In genomic region chr5:130712281-130712680, GRCm38 (mm10) we compare ENCODE assay signal across 22 mouse cellular contexts.
DNase-seq lines count a peak whose midpoint lies in the region; ATAC-seq and TF ChIP-seq lines count a peak whose summit lies in the region.
"Had no signal": no experiment of that assay in that cellular context is flagged by ENCODE, and none has a peak within 500 bp of the region (broad histone marks: within the 10 kb centered on the region; RNA-seq: fewer than 3 reads in every experiment).

No protein-coding gene starts in this region.

- no peaks in the 10 kb centered on the region for H3K36me3 ChIP-seq in liver, postnatal 0 days (replicated peaks; ENCODE audit: insufficient read depth, low read length)
- no peaks in the 10 kb centered on the region for H3K36me3 ChIP-seq in intestine, embryonic 16.5 days (ENCODE audit: control insufficient read depth, insufficient read depth, low read length)
- H3K36me3 ChIP-seq in liver, embryonic 14.5 days (replicated peaks; ENCODE audit: control insufficient read depth, insufficient read depth, low read depth), result no peaks in the 10 kb centered on the region
- H3K36me3 ChIP-seq: embryonic facial prominence, embryonic 10.5 days; heart, embryonic 13.5 days; hindbrain, embryonic 12.5 days had no signal

- ATAC-seq in liver, postnatal 0 days, result no peak
- ATAC-seq in intestine, embryonic 16.5 days, result peak; percentile 78
- peak; percentile 52; the same call in 1 of the 2 replicates for ATAC-seq in liver, embryonic 14.5 days (ENCODE audit: insufficient read depth)
- ATAC-seq: CD4-positive, CD25-positive, alpha-beta regulatory T cell, adult 4 months; forebrain, embryonic 13.5 days; forebrain, postnatal 0 days; Patski had no signal

- 68% methylated on average over 1 of the region's 1 CpGs for WGBS in liver, postnatal 0 days (ENCODE audit: insufficient replicate concordance)
- 84% methylated on average over 1 of the region's 1 CpGs for WGBS in intestine, embryonic 16.5 days
- 54% methylated on average over 1 of the region's 1 CpGs for WGBS in liver, embryonic 14.5 days (ENCODE audit: insufficient replicate concordance)

- H3K9ac ChIP-seq in liver, postnatal 0 days (replicated peaks), result no peak overlapping the region
- no peak overlapping the region for H3K9ac ChIP-seq in intestine, embryonic 16.5 days (ENCODE audit: low read depth, low read length)
- no peak overlapping the region for H3K9ac ChIP-seq in liver, embryonic 14.5 days (replicated peaks)
- H3K9ac ChIP-seq: forebrain, embryonic 13.5 days; forebrain, postnatal 0 days; heart, embryonic 13.5 days; hindbrain, embryonic 12.5 days had no signal

- no peak for TF ChIP-seq CTCF in liver, postnatal 0 days (IDR thresholded peaks at IDR 0.05; ENCODE audit: low read depth)
- no peak for TF ChIP-seq CTCF in liver, embryonic 14.5 days (IDR thresholded peaks at IDR 0.05; ENCODE audit: low read depth)

- no peaks in the 10 kb centered on the region for H3K9me3 ChIP-seq in liver, postnatal 0 days (ENCODE audit: low read length)
- H3K9me3 ChIP-seq in intestine, embryonic 16.5 days (ENCODE audit: control insufficient read depth, low read length), result no peaks in the 10 kb centered on the region
- no peaks in the 10 kb centered on the region for H3K9me3 ChIP-seq in liver, embryonic 14.5 days (ENCODE audit: control insufficient read depth, low read length)
- H3K9me3 ChIP-seq: embryonic facial prominence, embryonic 10.5 days; forebrain, embryonic 13.5 days; hindbrain, embryonic 12.5 days had no signal

- H3K27ac ChIP-seq in liver, postnatal 0 days (ENCODE audit: low read depth), result no peak overlapping the region
- H3K27ac ChIP-seq in intestine, embryonic 16.5 days (ENCODE audit: low read length), result no peak overlapping the region
- H3K27ac ChIP-seq in liver, embryonic 14.5 days, result no peak overlapping the region
- H3K27ac ChIP-seq: embryonic facial prominence, embryonic 10.5 days; forebrain, embryonic 13.5 days; heart, embryonic 13.5 days; hindbrain, embryonic 12.5 days had no signal

- DNase-seq in liver (peak; percentile 10), R1 (ENCODE audit: low read depth, low spot score) (peak; percentile 37)
- no peak for DNase-seq in liver, postnatal 0 days
- no peak for DNase-seq in liver, embryonic 14.5 days (ENCODE audit: low read depth in 3 of 3, low spot score in 3 of 3)
- DNase-seq in kidney, adult 18-20 months, result no peak
- no peak for DNase-seq in ovary, postnatal 36 days (ENCODE audit: low spot score)
- no peak for DNase-seq in right cerebral cortex, postnatal 4 days
- DNase-seq: adrenal gland, adult 2 months; adrenal gland, postnatal 25 days; B cell, adult 2 months; cerebellum, adult 2 months; cerebellum, postnatal 10 days; forebrain, postnatal 0 days; gastrocnemius, postnatal 14 days; heart, postnatal 36 days had no signal

- no peak overlapping the region for H3K4me3 ChIP-seq in liver, postnatal 0 days (ENCODE audit: low read depth, low read length)
- H3K4me3 ChIP-seq in intestine, embryonic 16.5 days (ENCODE audit: low read length), result no peak overlapping the region
- H3K4me3 ChIP-seq in liver, embryonic 14.5 days (ENCODE audit: insufficient read depth in 1 of 2, low read depth in 2 of 2, low read length in 2 of 2), result no peak overlapping the region
- H3K4me3 ChIP-seq: embryonic facial prominence, embryonic 10.5 days; forebrain, embryonic 13.5 days; heart, embryonic 13.5 days; hindbrain, embryonic 12.5 days had no signal

- no peak overlapping the region for H3K4me2 ChIP-seq in liver, postnatal 0 days (ENCODE audit: low read depth, low read length)
- no peak overlapping the region for H3K4me2 ChIP-seq in intestine, embryonic 16.5 days (ENCODE audit: low read depth, low read length)
- H3K4me2 ChIP-seq in liver, embryonic 14.5 days (ENCODE audit: low read depth), result no peak overlapping the region
- H3K4me2 ChIP-seq: forebrain, embryonic 13.5 days; heart, embryonic 13.5 days; hindbrain, embryonic 12.5 days had no signal

- no peak for TF ChIP-seq EP300 in liver, postnatal 0 days (IDR thresholded peaks at IDR 0.05; ENCODE audit: low read depth)
- TF ChIP-seq EP300 in liver, embryonic 14.5 days (IDR thresholded peaks at IDR 0.05; ENCODE audit: low read depth), result no peak

- no peaks in the 10 kb centered on the region for H3K27me3 ChIP-seq in liver, postnatal 0 days (ENCODE audit: insufficient read depth, low read length)
- H3K27me3 ChIP-seq in intestine, embryonic 16.5 days (replicated peaks; ENCODE audit: control insufficient read depth, insufficient read depth, low read length), result no peaks in the 10 kb centered on the region
- H3K27me3 ChIP-seq in liver, embryonic 14.5 days (ENCODE audit: control insufficient read depth, insufficient read depth, low read length), result no peaks in the 10 kb centered on the region
- H3K27me3 ChIP-seq: forebrain, embryonic 13.5 days; heart, embryonic 13.5 days; hindbrain, embryonic 12.5 days; Patski had no signal

- no peaks in the 10 kb centered on the region for H3K4me1 ChIP-seq in liver, postnatal 0 days (ENCODE audit: insufficient read depth)
- no peaks in the 10 kb centered on the region for H3K4me1 ChIP-seq in intestine, embryonic 16.5 days (ENCODE audit: control insufficient read depth, insufficient read depth, low read length)
- H3K4me1 ChIP-seq in liver, embryonic 14.5 days (replicated peaks; ENCODE audit: control insufficient read depth in 2 of 2, insufficient read depth in 2 of 2, low read length in 1 of 2), result no peaks in the 10 kb centered on the region
- H3K4me1 ChIP-seq: embryonic facial prominence, embryonic 10.5 days; forebrain, embryonic 13.5 days; heart, embryonic 13.5 days; hindbrain, embryonic 12.5 days had no signal

Comparison
In these comparisons a context has a peak if more than half of its experiments do, and no peak if none do; other contexts are left out.
1. DNase-seq: peak in liver (single experiment) and R1 (single experiment); none in liver, postnatal 0 days (single experiment), liver, embryonic 14.5 days (0 of 3), kidney, adult 18-20 months (single experiment), ovary, postnatal 36 days (single experiment) and right cerebral cortex, postnatal 4 days (single experiment).